Mouse (Mus musculus): ENCODE data around the gene Dctn1.

The Dctn1 gene

GRCm38 (mm10) chr6:83233306-83233705, 67.6 kb downstream of the Dctn1 start:
- no peak for DNase-seq (ENCODE audit: low spot score)

GRCm38 (mm10) chr6:83234280-83234741, 68.6 kb downstream of the Dctn1 start:
- no peak for DNase-seq (ENCODE audit: low spot score)

- DNase-seq (ENCODE audit: low spot score), result no peak
Observed at GRCm38 (mm10) chr6:83237123-83237522, 71.4 kb downstream of the Dctn1 start.

GRCm38 (mm10) chr6:83244422-83245061, 78.8 kb downstream of the Dctn1 start:
- no peak for DNase-seq (ENCODE audit: low spot score)

- DNase-seq (ENCODE audit: low spot score), result no peak
Observed at GRCm38 (mm10) chr6:83245134-83245533, 79.4 kb downstream of the Dctn1 start.

- no peak for DNase-seq (ENCODE audit: low spot score)
Observed at GRCm38 (mm10) chr6:83245997-83246396, 80.3 kb downstream of the Dctn1 start.

DNA sequence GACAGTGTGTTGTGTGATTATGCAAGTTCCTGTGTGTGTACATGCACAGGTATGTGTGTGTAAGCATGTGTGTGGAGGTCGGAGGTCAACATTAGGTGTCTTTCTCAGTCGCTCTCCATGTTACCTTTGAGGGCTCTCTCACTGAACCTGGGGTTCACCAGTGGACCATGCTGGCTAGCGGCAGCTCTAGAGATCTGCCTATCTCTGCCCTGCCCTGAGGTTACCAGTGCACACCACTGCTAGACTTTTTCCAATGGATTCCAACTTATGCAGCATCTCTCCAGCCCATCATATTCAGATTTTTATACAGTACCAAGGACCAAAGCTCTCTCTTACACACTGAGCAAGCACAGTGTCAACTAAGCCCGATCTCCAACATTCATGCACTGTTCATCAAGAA, 81.0 kb downstream of the Dctn1 start:
- no peak for DNase-seq (ENCODE audit: low spot score)

DNA sequence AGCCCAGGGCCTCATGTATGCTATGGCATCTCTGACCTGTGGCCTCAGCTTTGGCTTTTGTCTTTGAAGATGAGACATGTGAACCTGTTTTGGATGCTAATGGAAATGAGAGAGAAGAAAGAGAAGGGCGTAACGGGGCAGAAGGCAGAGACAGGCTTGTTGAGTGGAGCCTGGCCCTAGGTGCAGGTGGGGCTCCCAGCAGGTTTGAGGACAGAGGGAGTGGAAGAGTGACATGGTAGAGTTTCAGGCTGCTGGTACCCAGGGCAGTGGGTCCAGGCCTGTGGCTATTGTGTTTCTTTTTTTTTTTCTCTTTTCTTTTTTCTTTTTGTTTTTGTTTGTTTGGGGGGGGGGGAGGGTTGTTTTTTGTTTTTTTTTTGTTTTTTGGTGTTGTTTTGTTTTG, 81.4 kb downstream of the Dctn1 start:
- no peak for DNase-seq (ENCODE audit: low spot score)

All from urinary bladder, postnatal 10 days (tissue).